Mouse (Mus musculus): Measurements from ENCODE around the gene Sept9.

GRCm38 (mm10) chr11:117176304-117176703, 23.2 kb upstream of the Sept9 start:
- no peak for TF ChIP-seq POLR2A (IDR thresholded peaks at IDR 0.05; ENCODE audit: control insufficient read depth, low read depth, low read length)
- TF ChIP-seq CTCF (IDR thresholded peaks at IDR 0.05; ENCODE audit: control insufficient read depth, insufficient read depth, insufficient replicate concordance, low read depth, low read length), result peak; percentile 54; the same call in 1 of the 2 replicates
